Mouse (Mus musculus): Measurements from ENCODE around the gene Qrich2.

DNA sequence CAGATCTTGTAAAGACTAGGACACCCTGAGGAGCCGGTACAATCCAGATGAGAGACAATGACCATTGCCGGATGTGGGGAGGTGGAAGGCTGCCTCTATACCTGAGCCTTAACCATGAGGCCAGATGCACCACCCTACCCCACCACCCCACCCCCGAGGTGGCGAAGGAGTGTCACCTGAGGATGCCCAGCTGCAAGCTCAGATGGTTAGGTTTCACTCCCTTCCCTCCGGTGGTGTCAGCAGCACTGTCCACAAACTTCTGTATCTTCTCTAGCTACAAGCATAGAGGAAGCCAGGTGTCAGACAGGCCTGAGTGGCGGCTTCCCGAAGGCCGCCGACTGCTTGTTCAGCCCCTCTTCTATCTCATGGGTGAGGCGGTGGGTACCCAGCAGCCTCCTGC is 12.2 kb downstream of the Qrich2 start:
- TF ChIP-seq POLR2A (IDR thresholded peaks at IDR 0.05; ENCODE audit: insufficient read depth, low read length), result no peak
- no peak for TF ChIP-seq EP300 (IDR thresholded peaks at IDR 0.05; ENCODE audit: insufficient read depth, low read depth, low read length)

Data from ES-Bruce4 (cell line).